Mouse (Mus musculus): ENCODE data around the gene Arhgap40. TPM values are rescaled to one million over a fixed set of nuclear protein-coding genes. Genes with fewer than 3 reads are reported as not detected.

The Arhgap40 gene
- total RNA-seq, 2 experiments from 2014 or later = not detected

DNA sequence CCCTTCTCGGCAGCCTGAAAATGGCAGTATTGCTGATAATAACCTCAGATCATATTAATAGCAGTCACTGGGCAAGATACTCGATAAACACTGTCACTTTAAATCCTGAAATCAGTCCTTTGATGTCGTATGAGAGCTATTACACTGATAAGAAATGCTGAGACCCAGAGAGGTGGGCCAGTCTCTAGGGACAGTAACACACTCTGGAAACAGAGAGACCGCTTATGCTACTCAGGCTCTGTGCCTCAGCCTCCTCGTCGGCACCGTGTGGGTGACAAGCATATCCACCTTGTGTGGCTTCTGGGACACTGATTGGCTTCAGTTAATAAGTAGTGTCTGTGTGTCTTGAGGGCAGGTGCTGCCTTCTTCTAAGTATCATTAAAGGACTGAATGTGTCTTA is 83.0 kb downstream of the Arhgap40 start:
- no peak for ATAC-seq (replicated peaks; ENCODE audit: low FRiP score, low TSS enrichment, poor library complexity, severe bottlenecking)

DNA sequence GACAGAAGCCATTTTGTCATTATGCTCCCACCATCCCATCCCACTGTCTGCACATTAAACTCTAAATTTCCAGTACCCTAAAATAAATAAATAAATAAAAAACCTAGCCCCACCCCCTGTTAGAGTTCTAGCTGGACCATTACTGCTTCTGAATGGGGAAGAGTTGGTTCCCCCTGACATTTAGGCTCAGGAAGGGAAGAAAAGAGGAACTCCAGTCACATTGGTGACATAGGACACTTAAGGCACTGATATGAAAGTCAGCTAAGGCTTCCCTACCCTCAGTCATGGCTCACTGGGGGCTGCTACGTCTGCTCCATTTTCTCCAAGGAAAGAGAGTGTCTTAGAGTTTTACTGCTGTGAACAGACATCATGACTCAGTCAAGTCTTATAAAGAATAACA is 84.2 kb downstream of the Arhgap40 start:
- ATAC-seq (replicated peaks; ENCODE audit: low FRiP score, low TSS enrichment, poor library complexity, severe bottlenecking) = no peak

Other genes starting within 250 kb of the Arhgap40 start
- gene Lbp, start 206.3 kb upstream of the Arhgap40 start, total RNA-seq (2014; fragmentation: Nextera tagmentation) = 3.6 TPM in 1 of 2 replicates, not detected in the other
- 1.9 TPM in 1 of 2 replicates, not detected in the other for gene Lbp, start 206.3 kb upstream of the Arhgap40 start, total RNA-seq (2017)
- not detected in 2 replicates for gene Snhg11, start 137.2 kb upstream of the Arhgap40 start, total RNA-seq (2014; fragmentation: Nextera tagmentation)
- gene Snhg11, start 137.2 kb upstream of the Arhgap40 start, total RNA-seq (2017) = not detected in 2 replicates
- 32.2 and 52.0 TPM in 2 replicates for gene Ralgapb, start 102.9 kb upstream of the Arhgap40 start, total RNA-seq (2014; fragmentation: Nextera tagmentation)
- gene Ralgapb, start 102.9 kb upstream of the Arhgap40 start, total RNA-seq (2017) = 26.3 and 32.6 TPM in 2 replicates
- gene Adig, start 10.2 kb upstream of the Arhgap40 start, total RNA-seq (2014; fragmentation: Nextera tagmentation) = not detected in 2 replicates
- gene Adig, start 10.2 kb upstream of the Arhgap40 start, total RNA-seq (2017) = not detected in 2 replicates
- gene Slc32a1, start 98.0 kb downstream of the Arhgap40 start, total RNA-seq (2014; fragmentation: Nextera tagmentation) = not detected in 2 replicates
- not detected in 2 replicates for gene Slc32a1, start 98.0 kb downstream of the Arhgap40 start, total RNA-seq (2017)
- 13.8 and 21.1 TPM in 2 replicates for gene Actr5, start 112.1 kb downstream of the Arhgap40 start, total RNA-seq (2014; fragmentation: Nextera tagmentation)
- 16.2 and 31.5 TPM in 2 replicates for gene Actr5, start 112.1 kb downstream of the Arhgap40 start, total RNA-seq (2017)
- gene Ppp1r16b, start 152.6 kb downstream of the Arhgap40 start, total RNA-seq (2014; fragmentation: Nextera tagmentation) = 2.4 and 5.0 TPM in 2 replicates
- gene Ppp1r16b, start 152.6 kb downstream of the Arhgap40 start, total RNA-seq (2017) = 0.04 and 1.6 TPM in 2 replicates

Measured in megakaryocyte-erythroid progenitor cell, adult 5-6 weeks (primary cell).